Comparison of ENCODE assay signal across 8 mouse cellular contexts in the genomic region with DNA sequence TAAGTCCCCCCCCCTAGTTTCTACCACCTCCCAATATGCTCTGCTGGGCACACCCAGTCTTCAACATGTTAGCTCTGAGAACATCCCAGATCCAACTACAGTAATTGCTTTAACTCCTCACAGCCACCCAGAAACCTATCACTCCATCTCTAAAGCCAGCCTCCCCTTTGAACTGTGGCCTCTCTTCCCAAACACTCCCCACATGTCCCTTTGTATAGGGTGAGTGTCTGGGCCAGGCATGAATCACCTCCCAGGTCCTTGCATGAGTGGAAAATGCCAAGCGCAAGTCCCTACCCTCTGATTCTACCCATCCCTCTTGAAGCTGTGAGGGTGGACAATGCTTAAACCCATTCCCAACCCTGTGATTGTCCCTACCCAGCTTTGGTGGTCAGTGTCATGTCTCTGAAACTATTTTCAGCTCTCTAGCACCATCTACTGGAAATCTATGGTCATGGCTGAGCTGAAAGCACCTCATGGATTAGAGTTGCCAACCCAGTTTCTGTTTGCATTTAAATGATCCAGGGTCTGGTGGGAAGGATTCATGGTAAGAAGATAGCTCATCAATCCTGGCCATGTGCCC.
A peak's percentile ranks its signal among the peaks of the same experiment; 100 is the strongest.
DNase-seq lines count a peak whose midpoint lies in the region; TF ChIP-seq lines count a peak whose summit lies in the region.

No protein-coding gene starts in this region.

- no peak for TF ChIP-seq POLR2A in cerebellum, adult 2 months (IDR thresholded peaks at IDR 0.05; ENCODE audit: borderline replicate concordance, insufficient read depth, low read length)

- H3K4me3 ChIP-seq in cerebellum, adult 2 months (replicated peaks; ENCODE audit: insufficient read depth, low read depth, low read length): no peak overlapping the region

- TF ChIP-seq CTCF in cerebellum, adult 2 months (IDR thresholded peaks at IDR 0.05; ENCODE audit: borderline replicate concordance, insufficient read depth, low read depth, low read length): peak; percentile 55; the same call in 1 of the 2 replicates

- no peaks in the 10 kb centered on the region for H3K4me1 ChIP-seq in cerebellum, adult 2 months (ENCODE audit: control insufficient read depth, insufficient read depth, low read length)

- no peaks in the 10 kb centered on the region; the same call in 1 of the 2 replicates for H3K27me3 ChIP-seq in cerebellum, adult 2 months (ENCODE audit: control insufficient read depth, insufficient read depth, low read length)

- DNase-seq in right cerebral cortex, adult 18-20 months: peak; percentile 21
- no peak for DNase-seq in right cerebral cortex, postnatal 14 days
- peak; percentile 14 to 17 for DNase-seq in cerebellum, adult 2 months
- peak; percentile 14 to 84 for DNase-seq in frontal cortex, adult 2 months (ENCODE audit: extremely low spot score in 1 of 2, low spot score in 1 of 2)
- DNase-seq in kidney, postnatal 10 days: peak; percentile 47
- peak; percentile 60 for DNase-seq in lung, postnatal 10 days
- DNase-seq in retina, postnatal 7 days (ENCODE audit: low read depth, low spot score): peak; percentile 70
- DNase-seq in urinary bladder, postnatal 10 days (ENCODE audit: low spot score): no peak

- 36% methylated on average over 1 of the region's 1 CpGs for WGBS in cerebellum, adult 2 months

- H3K27ac ChIP-seq in cerebellum, adult 2 months (ENCODE audit: insufficient read depth, low read length): no peak overlapping the region

Comparison
In these comparisons a context has a peak if more than half of its experiments do, and no peak if none do; other contexts are left out.
1. DNase-seq: peak in right cerebral cortex, adult 18-20 months (single experiment), cerebellum, adult 2 months (2 of 2), frontal cortex, adult 2 months (2 of 2), kidney, postnatal 10 days (single experiment), lung, postnatal 10 days (single experiment) and retina, postnatal 7 days (single experiment); none in right cerebral cortex, postnatal 14 days (single experiment) and urinary bladder, postnatal 10 days (single experiment).